Mouse (Mus musculus): Measurements from ENCODE around the gene Entpd3.

Gene Entpd3

DNA sequence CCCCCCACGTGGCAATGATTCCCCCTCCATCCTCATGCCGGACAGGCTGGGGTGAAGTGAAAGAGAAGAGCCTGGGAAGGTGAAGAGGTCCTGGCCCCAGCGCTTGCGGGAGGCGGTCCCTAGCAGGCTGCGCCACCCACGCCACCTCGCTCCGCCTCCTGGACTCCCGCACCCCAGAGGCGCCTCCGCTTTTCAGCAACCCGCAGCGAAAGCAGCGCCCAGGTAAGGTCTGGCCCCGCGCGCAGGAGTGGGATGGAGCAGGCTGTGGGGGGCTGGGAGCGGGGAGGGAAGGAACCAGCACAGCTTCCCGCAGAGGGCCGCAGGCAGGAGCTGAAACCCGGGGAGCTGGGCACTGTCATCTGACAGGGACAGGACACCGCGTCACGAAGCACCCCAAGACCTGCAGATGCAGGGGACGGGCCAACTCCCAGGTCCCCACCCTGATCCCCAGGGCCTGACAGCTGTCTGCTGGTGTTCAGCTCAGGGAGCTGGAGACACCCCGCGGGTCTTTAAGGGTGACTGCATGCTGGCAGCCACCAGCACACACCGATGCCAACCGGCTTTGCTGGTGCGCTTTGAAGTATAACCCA is at the start of gene Entpd3:
Entpd3 (plus strand) TSS at position 157 of the 590 bp plus-strand sequence.
- CTCF ChIA-PET, result interaction anchor here in 3 of 4 experiments (0.5 to 1.4 kb wide), 8 partner anchors 30 to 1426 kb away, joined by 3 to 7 read pairs (median 4); partner anchors contain the start of gene Rpl14 (in 1 of the 3)
- POLR2A ChIA-PET, result interaction anchor here in 2 of 4 experiments (1.0 to 2.7 kb wide), 7 partner anchors 11 to 37 kb away, joined by 3 to 19 read pairs (median 5); partner anchors contain the start of gene Rpl14 (in 2 of the 2)

DNA sequence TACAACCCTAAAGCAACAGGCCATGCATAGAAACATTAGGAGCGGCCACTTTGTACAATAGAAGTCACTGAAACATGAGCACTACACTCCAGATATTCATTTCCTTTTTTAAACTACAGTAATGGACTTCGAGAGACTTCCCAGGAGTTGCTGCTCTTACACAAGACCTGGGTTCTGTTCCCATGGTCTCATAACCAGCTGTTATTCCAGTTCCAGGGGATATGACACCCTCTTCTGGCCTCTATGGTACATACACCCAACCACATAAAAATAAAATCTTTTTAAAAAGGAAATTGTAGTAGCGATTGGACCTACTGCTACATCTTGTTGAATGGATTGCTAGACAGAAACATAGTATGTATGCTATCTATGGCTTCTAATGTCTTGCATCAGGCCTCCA is 48.1 kb upstream of the Entpd3 start:
- POLR2A ChIA-PET, result interaction anchor here in 2 of 4 experiments (0.6 to 5.1 kb wide), 4 partner anchors 10 to 188 kb away, joined by 3 to 28 read pairs (median 10); partner anchors contain the start of gene Rpl14 (in 1 of the 2)
- CTCF ChIA-PET, result interaction anchor here in 1 of 4 experiments (1.1 to 2.2 kb wide), 5 partner anchors 10 to 231 kb away, joined by 3 to 6 read pairs (median 5); partner anchors contain the start of gene Rpl14

GRCm38 (mm10) chr9:120492010-120492399 is 47.6 kb upstream of the Entpd3 start, which contains the start of gene Eif1b:
TSS of gene Eif1b (plus strand) at chr9:120492232.
- CTCF ChIA-PET, result interaction anchor here in 2 of 4 experiments (0.6 to 2.2 kb wide), 6 partner anchors 9 to 231 kb away, joined by 3 to 6 read pairs (median 4); partner anchors contain the start of gene Rpl14 (in 1 of the 2)
- POLR2A ChIA-PET, result interaction anchor here in 2 of 4 experiments (0.6 to 5.1 kb wide), 7 partner anchors 10 to 187 kb away, joined by 3 to 28 read pairs (median 5); partner anchors contain the start of gene Rpl14 (in 1 of the 2)

DNA sequence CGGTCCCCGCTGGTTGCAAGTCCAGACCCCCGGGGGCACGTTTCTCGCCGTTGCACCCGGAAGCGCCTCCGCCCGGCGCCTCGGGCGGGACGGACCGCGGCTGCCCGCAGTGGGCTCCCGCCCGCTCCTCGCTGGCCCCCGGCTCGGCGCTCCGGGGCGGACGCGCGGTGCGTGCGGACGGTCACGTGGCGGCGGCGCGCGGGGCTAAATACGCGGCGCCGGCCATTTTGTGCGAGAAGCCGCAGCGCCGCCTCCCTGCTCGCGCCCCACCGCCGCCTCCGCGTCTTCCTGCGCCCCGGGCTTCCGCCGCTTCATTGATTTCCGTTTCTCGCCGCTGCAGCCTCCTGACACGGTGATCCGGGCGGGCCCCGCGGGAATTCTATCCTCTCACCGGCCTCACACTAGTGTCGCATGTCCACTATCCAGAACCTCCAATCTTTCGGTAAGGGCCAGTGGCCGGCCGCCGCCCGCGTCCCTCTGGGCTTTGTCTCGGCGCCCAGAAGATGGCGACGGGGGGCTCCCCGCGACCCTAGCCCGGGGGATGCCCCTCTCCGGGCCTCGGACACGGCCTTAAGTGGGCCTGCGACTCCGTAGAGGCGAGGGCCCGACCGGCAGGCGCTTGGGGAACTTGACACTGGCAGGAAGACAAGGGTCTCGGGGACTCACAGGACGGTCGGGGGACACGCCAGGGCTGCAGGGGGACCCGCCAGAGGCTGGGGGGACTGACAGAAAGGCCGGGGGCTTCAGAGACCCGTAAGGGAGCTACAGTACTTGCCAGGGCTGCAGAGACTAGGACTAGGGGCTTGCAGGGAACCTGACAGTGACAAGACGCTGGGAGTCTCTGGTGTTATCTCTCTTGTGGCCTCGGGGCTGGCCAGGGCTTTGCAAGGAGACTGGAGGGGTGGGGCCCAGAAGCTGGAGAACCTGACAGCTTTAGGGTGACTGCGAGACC is 46.9 kb upstream of the Entpd3 start:
- POLR2A ChIA-PET, result interaction anchor here in 3 of 4 experiments (0.6 to 5.1 kb wide), 14 partner anchors 9 to 821 kb away, joined by 3 to 28 read pairs (median 5); partner anchors contain the start of gene Rpl14 (in 2 of the 3)
- CTCF ChIA-PET, result interaction anchor here (0.5 to 2.2 kb wide), 11 partner anchors 9 to 308 kb away, joined by 3 to 10 read pairs (median 5); no protein-coding TSS in a partner anchor

- ChIA-PET POLR2A (interaction anchor here in 3 of 4 experiments (0.7 to 5.1 kb wide), 7 partner anchors 8 to 291 kb away, joined by 3 to 28 read pairs (median 5); partner anchors contain the start of gene Rpl14 (in 2 of the 3)), CTCF (interaction anchor here in 3 of 4 experiments (0.5 to 1.8 kb wide), 9 partner anchors 8 to 487 kb away, joined by 3 to 8 read pairs (median 4); no protein-coding TSS in a partner anchor)
Measured at GRCm38 (mm10) chr9:120493781-120494180, 45.8 kb upstream of the Entpd3 start.

- ChIA-PET POLR2A (no interaction called here), CTCF (interaction anchor here in 1 of 4 experiments (1.1 kb wide), 1 partner anchor 305 kb away, joined by 3 read pairs; no protein-coding TSS in a partner anchor)
Measured at GRCm38 (mm10) chr9:120496691-120497090, 42.9 kb upstream of the Entpd3 start.

DNA sequence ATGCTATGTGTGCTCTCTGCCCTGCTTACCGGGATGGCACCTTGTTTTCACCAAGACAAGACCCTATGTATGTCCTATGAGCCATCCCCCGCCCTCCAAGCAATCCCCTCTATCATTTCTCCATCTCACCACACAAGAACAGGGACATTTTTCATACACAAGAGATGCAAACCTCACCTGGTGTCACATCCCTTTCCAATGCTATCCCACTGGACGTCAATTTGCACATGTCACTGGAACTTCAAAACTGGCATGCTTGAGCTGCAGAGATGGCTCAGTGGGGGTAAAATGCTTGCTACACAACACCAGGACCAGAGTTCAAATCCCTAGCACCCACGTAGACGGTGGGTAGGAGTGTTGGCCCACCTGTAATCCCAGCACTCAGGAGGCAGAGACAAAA is 41.6 kb upstream of the Entpd3 start:
- ChIA-PET CTCF (interaction anchor here in 1 of 4 experiments (6.7 kb wide), 1 partner anchor 72 kb away, joined by 140 read pairs; the partner anchor contains the start of gene Rpl14), POLR2A (interaction anchor here in 2 of 4 experiments (1.0 to 7.8 kb wide), 2 partner anchors 73 to 76 kb away, joined by 3 to 76 read pairs; partner anchors contain the start of gene Rpl14 (in 1 of the 2))

- ChIA-PET POLR2A (interaction anchor here (0.9 to 7.8 kb wide), 20 partner anchors 8 to 92 kb away, joined by 3 to 76 read pairs (median 5); partner anchors contain the start of genes Rpl14 (in 4 of the 4) and Eif1b (in 1 of the 4)), CTCF (interaction anchor here (0.5 to 6.7 kb wide), 90 partner anchors 8 to 1767 kb away, joined by 3 to 140 read pairs (median 4); partner anchors contain the start of genes Rpl14 (in 3 of the 4), Eif1b (in 2 of the 4) and Entpd3 (in 2 of the 4))
Measured at GRCm38 (mm10) chr9:120501191-120501902, 38.3 kb upstream of the Entpd3 start.

DNA sequence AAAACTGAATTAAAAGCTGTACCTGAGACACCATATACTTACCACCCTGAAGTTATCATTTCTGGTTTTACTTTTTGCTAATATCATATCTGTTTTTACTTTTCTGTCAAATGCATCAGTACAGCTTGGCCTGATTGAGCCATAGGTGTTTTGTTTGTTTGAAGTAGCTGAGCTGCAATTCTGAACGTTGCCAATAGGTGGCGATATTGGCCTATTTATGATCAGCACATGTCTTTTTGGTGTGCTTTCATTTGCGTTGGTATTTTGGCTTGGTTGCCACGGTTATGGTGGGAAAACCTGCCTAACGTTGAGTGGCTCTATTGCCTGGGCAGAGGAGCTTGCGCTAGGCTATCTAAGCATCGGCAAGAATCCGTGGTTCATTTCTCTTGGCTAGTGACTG is 37.6 kb upstream of the Entpd3 start:
- POLR2A ChIA-PET, result interaction anchor here (0.8 to 7.8 kb wide), 22 partner anchors 9 to 222 kb away, joined by 3 to 76 read pairs (median 5); partner anchors contain the start of genes Rpl14 (in 4 of the 4) and Eif1b (in 1 of the 4)
- CTCF ChIA-PET, result interaction anchor here (0.5 to 6.7 kb wide), 92 partner anchors 9 to 1766 kb away, joined by 3 to 140 read pairs (median 4); partner anchors contain the start of genes Rpl14 (in 3 of the 4), Eif1b (in 2 of the 4) and Entpd3 (in 2 of the 4)

DNA sequence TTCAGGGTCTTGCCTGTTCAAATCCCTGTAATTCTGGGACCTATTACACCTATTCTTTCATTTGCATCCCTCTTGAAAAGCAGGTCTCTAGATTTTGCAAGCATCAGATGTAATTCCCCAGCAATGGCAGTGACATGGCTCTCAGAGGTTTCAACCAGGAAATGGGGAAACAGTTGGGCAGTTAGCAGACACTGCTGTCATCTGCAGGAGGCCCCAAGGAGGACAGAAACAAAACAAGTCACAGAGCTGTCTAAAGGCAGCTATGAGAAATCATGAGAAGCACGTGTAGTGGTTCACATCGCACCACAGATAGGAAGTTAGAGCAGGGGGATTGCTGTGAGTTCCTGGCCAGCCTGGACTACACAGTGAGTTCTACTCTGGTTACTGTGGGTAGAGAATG is 35.2 kb upstream of the Entpd3 start:
- ChIA-PET POLR2A (interaction anchor here in 2 of 4 experiments (0.9 to 7.8 kb wide), 3 partner anchors 66 to 78 kb away, joined by 4 to 76 read pairs (median 50); partner anchors contain the start of gene Rpl14 (in 2 of the 2)), CTCF (interaction anchor here in 3 of 4 experiments (1.0 to 6.7 kb wide), 5 partner anchors 65 to 82 kb away, joined by 3 to 140 read pairs (median 30); partner anchors contain the start of gene Rpl14 (in 2 of the 3))

GRCm38 (mm10) chr9:120511781-120512180 is 27.8 kb upstream of the Entpd3 start:
- POLR2A ChIA-PET, result no interaction called here
- CTCF ChIA-PET, result interaction anchor here in 2 of 4 experiments (0.5 to 2.1 kb wide), 3 partner anchors 10 to 58 kb away, joined by 4 to 8 read pairs (median 5); no protein-coding TSS in a partner anchor

DNA sequence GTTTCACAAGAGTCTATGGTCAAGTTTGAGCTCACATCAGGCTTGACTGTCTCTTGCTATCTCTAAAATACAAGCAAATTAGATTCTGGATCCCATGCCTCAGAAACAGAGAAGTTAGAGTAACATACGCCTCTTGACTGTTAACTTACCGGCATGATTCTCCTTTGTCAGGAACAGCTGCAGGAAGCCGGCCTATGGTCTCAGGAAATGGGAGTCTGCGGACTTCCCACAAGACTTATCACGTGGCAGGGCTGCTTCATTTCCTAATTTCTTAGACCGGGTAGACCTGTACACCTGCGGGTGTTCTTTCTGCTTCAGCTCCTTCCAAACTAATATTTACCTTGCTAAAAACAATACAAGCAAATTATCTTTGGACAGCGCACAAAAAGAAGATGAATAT is 22.9 kb upstream of the Entpd3 start:
- ChIA-PET CTCF (interaction anchor here in 2 of 4 experiments (0.5 to 5.1 kb wide), 4 partner anchors 8 to 348 kb away, joined by 3 to 33 read pairs (median 5); partner anchors contain the start of gene Rpl14 (in 1 of the 2)), POLR2A (interaction anchor here in 2 of 4 experiments (0.7 to 2.0 kb wide), 4 partner anchors 24 to 66 kb away, joined by 3 to 14 read pairs (median 4); partner anchors contain the start of gene Rpl14 (in 1 of the 2))

DNA sequence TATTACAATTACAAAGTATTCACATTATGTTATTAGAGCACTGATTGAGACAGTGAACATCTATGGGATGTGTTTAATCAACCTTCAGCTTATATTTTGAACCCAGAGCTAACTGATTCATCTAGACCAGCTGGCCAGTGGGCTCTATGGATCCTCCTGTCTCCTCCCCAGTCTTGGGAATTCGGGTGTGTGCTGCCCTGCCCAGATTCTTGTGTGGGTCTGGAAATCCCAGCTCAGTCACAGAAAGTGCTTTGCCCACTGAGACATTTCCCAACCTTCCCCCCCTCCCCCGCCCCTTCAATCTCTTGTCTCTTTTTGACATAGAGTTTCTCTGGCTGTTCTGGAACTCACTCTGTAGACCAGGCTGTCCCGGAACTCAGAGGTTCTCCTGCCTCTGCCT is 20.7 kb upstream of the Entpd3 start:
- ChIA-PET CTCF (interaction anchor here (0.6 to 5.1 kb wide), 21 partner anchors 10 to 853 kb away, joined by 3 to 33 read pairs (median 4); partner anchors contain the start of gene Rpl14 (in 2 of the 4)), POLR2A (interaction anchor here in 3 of 4 experiments (0.7 to 3.6 kb wide), 14 partner anchors 10 to 392 kb away, joined by 3 to 44 read pairs (median 3); partner anchors contain the start of genes Rpl14 (in 2 of the 3), Eif1b (in 1 of the 3), Entpd3 (in 1 of the 3) and Rpsa (in 1 of the 3))

DNA sequence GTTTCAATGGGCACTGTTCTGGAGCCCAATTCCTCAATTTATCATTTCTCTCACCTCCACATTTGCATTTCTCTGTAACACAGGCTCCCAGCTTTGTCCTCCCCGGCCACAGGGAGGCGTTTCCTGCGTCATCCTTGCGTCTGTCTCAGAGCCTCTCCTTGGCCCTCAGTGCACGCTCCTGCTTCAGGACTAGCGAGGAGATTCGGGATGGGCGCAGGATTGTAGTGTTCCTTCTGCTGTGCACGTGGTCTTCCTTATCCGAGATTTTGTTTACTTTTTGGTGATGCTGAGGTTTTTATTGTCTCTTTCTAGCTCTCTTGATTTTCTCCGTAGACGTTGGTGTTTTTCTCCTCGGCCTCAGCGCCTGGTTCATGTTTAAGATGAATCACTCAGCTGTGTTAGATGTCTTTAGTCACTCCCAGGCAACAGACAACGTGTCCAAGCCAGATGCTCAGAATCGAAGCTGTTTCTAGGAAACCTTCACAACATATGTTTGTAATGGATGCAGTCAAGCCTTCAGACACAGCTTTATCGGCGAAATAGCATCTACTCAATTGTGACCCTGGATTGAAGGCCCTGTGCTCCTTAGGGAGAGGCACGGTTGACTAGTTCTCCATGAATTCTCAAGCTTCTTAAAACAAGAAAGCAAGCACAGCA is 20.0 kb upstream of the Entpd3 start:
- CTCF ChIA-PET, result interaction anchor here (0.5 to 5.1 kb wide), 24 partner anchors 9 to 1239 kb away, joined by 3 to 33 read pairs (median 4); partner anchors contain the start of genes Rpl14 (in 2 of the 4) and Zfp651 (in 1 of the 4)
- POLR2A ChIA-PET, result interaction anchor here in 3 of 4 experiments (0.7 to 3.6 kb wide), 13 partner anchors 9 to 392 kb away, joined by 3 to 44 read pairs (median 3); partner anchors contain the start of genes Rpl14 (in 2 of the 3), Eif1b (in 1 of the 3), Entpd3 (in 1 of the 3) and Rpsa (in 1 of the 3)

DNA sequence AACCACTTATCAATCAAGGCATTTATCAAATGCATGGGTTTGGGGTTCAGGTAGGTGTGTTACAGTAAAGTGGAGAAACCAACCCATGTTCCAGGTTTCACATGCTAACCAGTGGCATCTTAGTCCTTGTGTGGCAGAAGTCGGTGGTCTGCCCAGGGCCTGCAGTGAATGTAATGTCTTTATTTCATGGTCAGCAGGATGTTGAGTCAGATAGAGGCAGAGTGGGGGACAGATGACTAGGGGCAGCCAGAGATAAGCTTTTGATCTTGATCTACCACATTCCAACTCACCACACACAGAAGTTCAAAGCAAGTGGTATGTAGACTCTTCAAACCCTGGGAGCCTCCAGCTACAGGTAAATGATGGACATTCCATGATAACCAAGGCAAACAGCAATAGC is 18.5 kb upstream of the Entpd3 start:
- ChIA-PET CTCF (no interaction called here), POLR2A (interaction anchor here in 1 of 4 experiments (3.6 kb wide), 1 partner anchor 50 kb away, joined by 44 read pairs; the partner anchor contains the start of gene Rpl14)

All from embryonic stem cell, embryonic (primary cell).